Mouse (Mus musculus) testis, adult 2 months (tissue): Measurements from ENCODE around the gene Tgfb1i1.

ENCODE experiments used
- CTCF ChIP-seq: fragments of 200-500 bp; IDR thresholded peaks from 2 replicates; pipeline ENCODE4 v1.5.1; 2012; ENCODE audit warnings: low read depth, mild to moderate bottlenecking, inconsistent platforms, low read length, moderate library complexity; ENCODE audit not compliant: control insufficient read depth, insufficient read depth, insufficient replicate concordance
- POLR2A ChIP-seq: fragments of 200-500 bp; IDR thresholded peaks from 2 replicates; pipeline ENCODE4 v1.6.1; 2012; ENCODE audit warnings: low read depth, mild to moderate bottlenecking, inconsistent platforms, low read length, moderate library complexity; ENCODE audit not compliant: control insufficient read depth

- TF ChIP-seq CTCF (no peak), POLR2A (no peak)
Measured at GRCm38 (mm10) chr7:128245547-128245946, 1.1 kb upstream of the Tgfb1i1 start.
